Mouse (Mus musculus): Measurements from ENCODE around the gene Gadl1.

The Gadl1 gene

GRCm38 (mm10) chr9:115909155-115909554, at the start of gene Gadl1:
TSS of gene Gadl1 (plus strand) at chr9:115909455.
- no peak for DNase-seq (ENCODE audit: low read depth)

GRCm38 (mm10) chr9:115862802-115863201, 46.5 kb upstream of the Gadl1 start:
- DNase-seq (ENCODE audit: low read depth), result peak; percentile 23

GRCm38 (mm10) chr9:115863326-115863725, 45.9 kb upstream of the Gadl1 start:
- DNase-seq (ENCODE audit: low read depth), result peak; percentile 29

GRCm38 (mm10) chr9:115867277-115867676, 42.0 kb upstream of the Gadl1 start:
- DNase-seq (ENCODE audit: low read depth), result no peak

- no peak for DNase-seq (ENCODE audit: low read depth)
These were observed 39.1 kb upstream of the Gadl1 start for GRCm38 (mm10) chr9:115870168-115870567.

- DNase-seq (ENCODE audit: low read depth), result no peak
These were observed 38.6 kb upstream of the Gadl1 start for GRCm38 (mm10) chr9:115870640-115871039.

- no peak for DNase-seq (ENCODE audit: low read depth)
These were observed 28.8 kb upstream of the Gadl1 start for GRCm38 (mm10) chr9:115880500-115880899.

- DNase-seq (ENCODE audit: low read depth), result peak; percentile 32
These were observed 28.1 kb upstream of the Gadl1 start for GRCm38 (mm10) chr9:115881137-115881536.

- DNase-seq (ENCODE audit: low read depth), result no peak
These were observed 26.5 kb upstream of the Gadl1 start for GRCm38 (mm10) chr9:115882627-115883200.

- no peak for DNase-seq (ENCODE audit: low read depth)
These were observed 25.8 kb upstream of the Gadl1 start for GRCm38 (mm10) chr9:115883413-115883812.

- no peak for DNase-seq (ENCODE audit: low read depth)
These were observed 21.7 kb upstream of the Gadl1 start for GRCm38 (mm10) chr9:115887571-115887970.

- DNase-seq (ENCODE audit: low read depth), result no peak
These were observed 16.1 kb upstream of the Gadl1 start for GRCm38 (mm10) chr9:115893131-115893530.

GRCm38 (mm10) chr9:115893947-115894346, 15.3 kb upstream of the Gadl1 start:
- DNase-seq (ENCODE audit: low read depth), result no peak

- DNase-seq (ENCODE audit: low read depth), result no peak
These were observed 930 bp upstream of the Gadl1 start for GRCm38 (mm10) chr9:115908325-115908724.

- DNase-seq (ENCODE audit: low read depth), result no peak
These were observed 4.8 kb downstream of the Gadl1 start for GRCm38 (mm10) chr9:115914006-115914405.

- no peak for DNase-seq (ENCODE audit: low read depth)
These were observed 6.5 kb downstream of the Gadl1 start for GRCm38 (mm10) chr9:115915586-115916270.

GRCm38 (mm10) chr9:115919736-115920135, 10.5 kb downstream of the Gadl1 start:
- DNase-seq (ENCODE audit: low read depth), result no peak

- DNase-seq (ENCODE audit: low read depth), result no peak
These were observed 13.4 kb downstream of the Gadl1 start for GRCm38 (mm10) chr9:115922662-115923061.

- DNase-seq (ENCODE audit: low read depth), result no peak
These were observed 14.8 kb downstream of the Gadl1 start for GRCm38 (mm10) chr9:115924094-115924493.

- no peak for DNase-seq (ENCODE audit: low read depth)
These were observed 22.5 kb downstream of the Gadl1 start for GRCm38 (mm10) chr9:115931803-115932202.

GRCm38 (mm10) chr9:115932741-115933140, 23.5 kb downstream of the Gadl1 start:
- no peak for DNase-seq (ENCODE audit: low read depth)

GRCm38 (mm10) chr9:115933243-115933964, 24.1 kb downstream of the Gadl1 start:
- no peak for DNase-seq (ENCODE audit: low read depth)

- no peak for DNase-seq (ENCODE audit: low read depth)
These were observed 25.0 kb downstream of the Gadl1 start for GRCm38 (mm10) chr9:115934288-115934687.

Data from induced T-regulatory cell, adult 2 months (primary cell).